26 mouse cellular contexts compared by ENCODE assay signal in genomic region chr5:77261137-77261536, GRCm38 (mm10). TPM values are rescaled to one million over a fixed set of nuclear protein-coding genes. Genes with fewer than 3 reads are reported as not detected.
DNase-seq lines count a peak whose midpoint lies in the region; ATAC-seq and TF ChIP-seq lines count a peak whose summit lies in the region.
"Had no signal": no experiment of that assay in that cellular context is flagged by ENCODE, and none has a peak within 500 bp of the region (broad histone marks: within the 10 kb centered on the region; RNA-seq: fewer than 3 reads in every experiment).

No protein-coding gene starts in this region.

- no peak overlapping the region for H3K4me2 ChIP-seq in midbrain, embryonic 11.5 days
- H3K4me2 ChIP-seq in midbrain, embryonic 15.5 days: no peak overlapping the region
- H3K4me2 ChIP-seq: embryonic facial prominence, embryonic 12.5 days; forebrain, embryonic 13.5 days; forebrain, embryonic 15.5 days had no signal

- no peak for ATAC-seq in midbrain, embryonic 11.5 days (ENCODE audit: low FRiP score)
- no peak for ATAC-seq in midbrain, embryonic 15.5 days (replicated peaks)
- no peak for ATAC-seq in megakaryocyte-erythroid progenitor cell, adult 5-6 weeks (replicated peaks; ENCODE audit: low FRiP score, low TSS enrichment, poor library complexity, severe bottlenecking)
- ATAC-seq: activated CD4-positive, CD25-positive, alpha-beta regulatory T cell, adult 4 months; CD4-positive, CD25-positive, alpha-beta regulatory T cell, adult 4 months; forebrain, embryonic 13.5 days; forebrain, embryonic 15.5 days; forebrain, postnatal 0 days; Patski had no signal

- in situ Hi-C loops in ES-E14 (cut with MboI; ENCODE audit: low sequenced_read_pairs in 2 of 2, unreplicated experiment in 2 of 2): no loop called here

- no peaks in the 10 kb centered on the region for H3K36me3 ChIP-seq in midbrain, embryonic 11.5 days (ENCODE audit: control insufficient read depth, insufficient read depth, low read length)
- H3K36me3 ChIP-seq in midbrain, embryonic 15.5 days (replicated peaks): no peaks in the 10 kb centered on the region
- no peaks in the 10 kb centered on the region for H3K36me3 ChIP-seq in ES-E14 (ENCODE audit: control insufficient read depth, insufficient read depth, low read length, poor library complexity, severe bottlenecking)
- no peaks in the 10 kb centered on the region for H3K36me3 ChIP-seq in embryonic facial prominence, embryonic 10.5 days (replicated peaks)
- H3K36me3 ChIP-seq: embryonic facial prominence, embryonic 12.5 days; forebrain, embryonic 15.5 days had no signal

- no peak overlapping the region for H3K4me3 ChIP-seq in midbrain, embryonic 11.5 days (ENCODE audit: low read depth, low read length)
- no peak overlapping the region for H3K4me3 ChIP-seq in midbrain, embryonic 15.5 days
- H3K4me3 ChIP-seq in ES-E14 (ENCODE audit: insufficient read depth in 1 of 2, low read depth in 1 of 2, low read length in 2 of 2, poor library complexity in 1 of 2, severe bottlenecking in 1 of 2): peak overlapping the region; percentile 59 to 61
- no peak overlapping the region for H3K4me3 ChIP-seq in embryonic facial prominence, embryonic 10.5 days
- H3K4me3 ChIP-seq: embryonic facial prominence, embryonic 12.5 days; forebrain, embryonic 13.5 days; forebrain, embryonic 15.5 days had no signal

- H3K27ac ChIP-seq in midbrain, embryonic 11.5 days (ENCODE audit: low read depth, low read length): no peak overlapping the region
- no peak overlapping the region for H3K27ac ChIP-seq in midbrain, embryonic 15.5 days
- peak overlapping the region; percentile 75 for H3K27ac ChIP-seq in ES-E14 (ENCODE audit: insufficient read depth, low read depth, low read length, poor library complexity, severe bottlenecking)
- H3K27ac ChIP-seq in embryonic facial prominence, embryonic 10.5 days (replicated peaks): no peak overlapping the region
- H3K27ac ChIP-seq: embryonic facial prominence, embryonic 12.5 days; forebrain, embryonic 13.5 days; forebrain, embryonic 15.5 days had no signal

- peaks cover 6% of the 10 kb centered on the region; the same call in 1 of the 2 replicates for H3K27me3 ChIP-seq in midbrain, embryonic 11.5 days (ENCODE audit: control insufficient read depth, insufficient read depth, low read length)
- no peaks in the 10 kb centered on the region; the same call in 1 of the 2 replicates for H3K27me3 ChIP-seq in midbrain, embryonic 15.5 days (replicated peaks)
- no peaks in the 10 kb centered on the region for H3K27me3 ChIP-seq in embryonic facial prominence, embryonic 10.5 days (replicated peaks; ENCODE audit: low read depth, poor library complexity, severe bottlenecking)
- H3K27me3 ChIP-seq: CH12.LX; embryonic facial prominence, embryonic 12.5 days; forebrain, embryonic 13.5 days; forebrain, embryonic 15.5 days; Patski had no signal

- WGBS in midbrain, embryonic 11.5 days: 74% methylated on average over 4 of the region's 4 CpGs
- WGBS in midbrain, embryonic 15.5 days: 73% methylated on average over 4 of the region's 4 CpGs
- 87% methylated on average over 4 of the region's 4 CpGs for WGBS in embryonic facial prominence, embryonic 10.5 days

- DNase-seq in midbrain, embryonic 11.5 days (ENCODE audit: low spot score, missing footprints): peak; percentile 83
- no peak for DNase-seq in ES-E14 (ENCODE audit: low read depth, low spot score)
- DNase-seq in embryonic facial prominence, embryonic 10.5 days (ENCODE audit: low spot score): no peak
- DNase-seq: adrenal gland, adult 8-10 months; adrenal gland, postnatal 14 days; adrenal gland, postnatal 36 days; B cell, adult 2 months; cerebellum, adult 11 months; cerebellum, adult 18-20 months; cerebellum, adult 8-10 months; cerebellum, adult 9-11 months; cerebellum, postnatal 14 days; cerebellum, postnatal 36 days; embryo, embryonic 11 days; forebrain, postnatal 0 days had no signal

- peaks cover 11% of the 10 kb centered on the region for H3K4me1 ChIP-seq in midbrain, embryonic 11.5 days (ENCODE audit: control insufficient read depth, insufficient read depth, low read length)
- H3K4me1 ChIP-seq in midbrain, embryonic 15.5 days: no peaks in the 10 kb centered on the region
- H3K4me1 ChIP-seq in ES-E14 (ENCODE audit: control insufficient read depth in 2 of 2, insufficient read depth in 2 of 2, low read length in 2 of 2, poor library complexity in 1 of 2): peaks cover 12 to 17% of the 10 kb centered on the region in 2 experiments
- H3K4me1 ChIP-seq in embryonic facial prominence, embryonic 10.5 days: peaks cover 14% of the 10 kb centered on the region
- H3K4me1 ChIP-seq: embryonic facial prominence, embryonic 12.5 days had no signal

- no peaks in the 10 kb centered on the region for H3K9me3 ChIP-seq in midbrain, embryonic 11.5 days (ENCODE audit: control insufficient read depth, low read length)
- no peaks in the 10 kb centered on the region for H3K9me3 ChIP-seq in midbrain, embryonic 15.5 days
- no peaks in the 10 kb centered on the region for H3K9me3 ChIP-seq in ES-E14 (ENCODE audit: control insufficient read depth, insufficient read depth, low read depth, low read length)
- H3K9me3 ChIP-seq in embryonic facial prominence, embryonic 10.5 days: no peaks in the 10 kb centered on the region
- H3K9me3 ChIP-seq: embryonic facial prominence, embryonic 12.5 days; forebrain, embryonic 13.5 days; forebrain, embryonic 15.5 days had no signal

- H3K9ac ChIP-seq in midbrain, embryonic 11.5 days (ENCODE audit: low read length): no peak overlapping the region
- no peak overlapping the region for H3K9ac ChIP-seq in midbrain, embryonic 15.5 days
- H3K9ac ChIP-seq in ES-E14 (ENCODE audit: insufficient read depth, low read depth, low read length, poor library complexity, severe bottlenecking): peak overlapping the region; percentile 67; the same call in 1 of the 2 replicates
- H3K9ac ChIP-seq: embryonic facial prominence, embryonic 12.5 days; forebrain, embryonic 13.5 days; forebrain, embryonic 15.5 days; forebrain, postnatal 0 days had no signal

TF ChIP-seq in ES-E14, 5 proteins besides CTCF, POLR2A, EP300 and RAD21:
- TF ChIP-seq HCFC1 (IDR thresholded peaks at IDR 0.05; ENCODE audit: borderline replicate concordance, insufficient read depth, low read length): no peak
- TF ChIP-seq CHD2 (IDR thresholded peaks at IDR 0.05; ENCODE audit: low read depth, low read length): no peak
- TF ChIP-seq ZC3H11A (IDR thresholded peaks at IDR 0.05; ENCODE audit: borderline replicate concordance, low read depth, low read length): no peak

RNA-seq across cellular contexts. Expression of gene Rest, which starts 4.2 kb away (rescaled TPM):
- polyA plus RNA-seq in midbrain, embryonic 11.5 days (2014; fragmentation: Nextera tagmentation; extraction: Ambion mirVana): 18.4 and 21.6 TPM in 2 replicates
- polyA plus RNA-seq in midbrain, embryonic 15.5 days (2015; fragmentation: Nextera tagmentation; extraction: Ambion mirVana): 6.4 and 6.7 TPM in 2 replicates
- total RNA-seq in ES-E14 (2012; rRNA removed): 108 and 120 TPM in 2 replicates
- total RNA-seq in megakaryocyte-erythroid progenitor cell, adult 5-6 weeks (2014; fragmentation: Nextera tagmentation): 19.0 and 24.9 TPM in 2 replicates
- total RNA-seq in megakaryocyte-erythroid progenitor cell, adult 5-6 weeks (2017): 39.5 and 44.0 TPM in 2 replicates
- polyA plus RNA-seq in embryonic facial prominence, embryonic 10.5 days (2016; fragmentation: Nextera tagmentation; extraction: Ambion mirVana): 34.0 and 37.7 TPM in 2 replicates

RNA-seq across cellular contexts. Expression of gene Noa1, which starts 48.7 kb away (rescaled TPM):
- 34.1 and 36.6 TPM in 2 replicates for polyA plus RNA-seq in midbrain, embryonic 11.5 days (2014; fragmentation: Nextera tagmentation; extraction: Ambion mirVana)
- 36.1 and 37.5 TPM in 2 replicates for polyA plus RNA-seq in midbrain, embryonic 15.5 days (2015; fragmentation: Nextera tagmentation; extraction: Ambion mirVana)
- total RNA-seq in ES-E14 (2012; rRNA removed): 19.6 and 30.8 TPM in 2 replicates
- total RNA-seq in megakaryocyte-erythroid progenitor cell, adult 5-6 weeks (2014; fragmentation: Nextera tagmentation): 76.9 and 79.7 TPM in 2 replicates
- 40.8 and 45.1 TPM in 2 replicates for total RNA-seq in megakaryocyte-erythroid progenitor cell, adult 5-6 weeks (2017)
- polyA plus RNA-seq in embryonic facial prominence, embryonic 10.5 days (2016; fragmentation: Nextera tagmentation; extraction: Ambion mirVana): 36.5 and 37.5 TPM in 2 replicates

RNA-seq across cellular contexts. Expression of gene Polr2b, which starts 48.8 kb away (rescaled TPM):
- 113 and 124 TPM in 2 replicates for polyA plus RNA-seq in midbrain, embryonic 11.5 days (2014; fragmentation: Nextera tagmentation; extraction: Ambion mirVana)
- polyA plus RNA-seq in midbrain, embryonic 15.5 days (2015; fragmentation: Nextera tagmentation; extraction: Ambion mirVana): 63.8 and 65.2 TPM in 2 replicates
- total RNA-seq in ES-E14 (2012; rRNA removed): 151 and 184 TPM in 2 replicates
- 104 and 110 TPM in 2 replicates for total RNA-seq in megakaryocyte-erythroid progenitor cell, adult 5-6 weeks (2014; fragmentation: Nextera tagmentation)
- total RNA-seq in megakaryocyte-erythroid progenitor cell, adult 5-6 weeks (2017): 195 TPM in 2 replicates
- polyA plus RNA-seq in embryonic facial prominence, embryonic 10.5 days (2016; fragmentation: Nextera tagmentation; extraction: Ambion mirVana): 94.3 and 96.0 TPM in 2 replicates

RNA-seq across cellular contexts. Expression of gene Spink2, which starts 49.9 kb away (rescaled TPM):
- 0.55 and 0.68 TPM in 2 replicates for polyA plus RNA-seq in midbrain, embryonic 11.5 days (2014; fragmentation: Nextera tagmentation; extraction: Ambion mirVana)
- 0.41 TPM in 1 of 2 replicates, not detected in the other for polyA plus RNA-seq in midbrain, embryonic 15.5 days (2015; fragmentation: Nextera tagmentation; extraction: Ambion mirVana)
- 0.48 and 0.98 TPM in 2 replicates for total RNA-seq in ES-E14 (2012; rRNA removed)
- not detected in 2 replicates for total RNA-seq in megakaryocyte-erythroid progenitor cell, adult 5-6 weeks (2014; fragmentation: Nextera tagmentation)
- total RNA-seq in megakaryocyte-erythroid progenitor cell, adult 5-6 weeks (2017): not detected in 2 replicates
- polyA plus RNA-seq in embryonic facial prominence, embryonic 10.5 days (2016; fragmentation: Nextera tagmentation; extraction: Ambion mirVana): 1.5 and 1.8 TPM in 2 replicates
- total RNA-seq: adrenal gland, adult 18-20 months; adrenal gland, adult 8-10 months; adrenal gland, postnatal 14 days; common myeloid progenitor, adult 5-6 weeks; forebrain, postnatal 0 days had no signal
- polyA plus RNA-seq: CD4-positive, CD25-positive, alpha-beta regulatory T cell, adult 4 months; Patski had no signal

Comparison
In these comparisons a context has a peak if more than half of its experiments do, and no peak if none do; other contexts are left out.
1. H3K4me3 ChIP-seq: peak in ES-E14 (2 of 2); none in midbrain, embryonic 11.5 days (single experiment), midbrain, embryonic 15.5 days (single experiment) and embryonic facial prominence, embryonic 10.5 days (single experiment).